Mouse (Mus musculus): ENCODE measurements around the gene Vrtn. TPM values are rescaled to one million over a fixed set of nuclear protein-coding genes. Genes with fewer than 3 reads are reported as not detected.

Gene Vrtn
- not detected in 2 replicates for polyA plus RNA-seq (2015; fragmentation: Nextera tagmentation; extraction: Ambion mirVana)

DNA sequence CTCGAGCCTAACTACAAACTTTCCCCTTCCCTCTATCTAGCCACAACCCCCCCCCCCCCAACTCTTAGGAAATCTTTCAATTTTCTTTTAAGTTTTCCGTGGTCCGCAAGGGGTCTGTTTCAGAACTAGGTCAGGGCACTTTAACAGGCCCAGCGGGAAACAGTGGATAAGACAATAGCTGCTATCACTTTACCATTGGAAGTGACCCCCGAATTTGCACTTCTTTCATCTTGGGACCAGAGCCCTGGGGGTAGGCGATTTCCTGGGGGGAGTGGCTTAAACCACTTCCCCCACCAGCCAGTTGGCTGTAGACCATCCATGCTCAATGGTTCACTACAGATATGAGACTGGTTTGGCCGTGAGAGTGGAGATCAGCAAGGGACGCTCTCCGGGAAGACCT is at the start of gene Vrtn:
Gene Vrtn, plus strand, starts transcription at position 366 of the 400 bp plus-strand sequence.

DNA sequence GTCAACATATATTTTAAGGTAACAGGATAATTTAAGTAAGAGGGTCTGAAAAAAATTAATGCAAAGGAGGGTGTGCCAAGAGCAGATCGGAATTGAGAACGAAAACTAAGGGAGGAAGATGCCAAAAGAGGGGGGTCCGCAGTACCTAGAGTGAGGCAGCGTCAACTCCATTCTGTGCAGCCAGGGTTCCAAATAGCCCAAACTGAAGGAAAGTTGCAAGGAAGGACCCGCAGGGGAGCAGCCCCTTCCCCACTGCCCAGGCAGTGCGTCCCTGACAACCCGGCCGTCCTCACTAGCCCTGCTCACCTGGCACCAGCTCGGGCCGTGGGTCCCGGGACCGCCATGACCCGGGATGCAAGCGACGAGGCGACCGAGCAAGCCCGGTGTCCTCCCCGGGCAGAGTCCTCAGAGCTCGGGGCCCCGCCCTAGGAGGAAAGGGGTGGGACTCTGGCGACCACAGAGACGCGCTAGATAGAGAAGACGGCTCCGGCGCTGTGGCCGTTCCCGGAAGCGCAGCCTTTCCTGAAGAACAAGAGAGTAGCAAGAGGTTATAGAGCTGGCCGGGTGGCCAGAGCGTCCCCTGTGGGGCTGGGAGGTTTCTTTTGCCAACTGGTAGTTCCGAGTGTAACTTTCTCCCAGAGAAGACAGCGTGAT is 23.7 kb upstream of the Vrtn start, which contains the start of gene Abcd4:
Gene Abcd4, minus strand, starts transcription at position 437 of the 654 bp plus-strand sequence.

DNA sequence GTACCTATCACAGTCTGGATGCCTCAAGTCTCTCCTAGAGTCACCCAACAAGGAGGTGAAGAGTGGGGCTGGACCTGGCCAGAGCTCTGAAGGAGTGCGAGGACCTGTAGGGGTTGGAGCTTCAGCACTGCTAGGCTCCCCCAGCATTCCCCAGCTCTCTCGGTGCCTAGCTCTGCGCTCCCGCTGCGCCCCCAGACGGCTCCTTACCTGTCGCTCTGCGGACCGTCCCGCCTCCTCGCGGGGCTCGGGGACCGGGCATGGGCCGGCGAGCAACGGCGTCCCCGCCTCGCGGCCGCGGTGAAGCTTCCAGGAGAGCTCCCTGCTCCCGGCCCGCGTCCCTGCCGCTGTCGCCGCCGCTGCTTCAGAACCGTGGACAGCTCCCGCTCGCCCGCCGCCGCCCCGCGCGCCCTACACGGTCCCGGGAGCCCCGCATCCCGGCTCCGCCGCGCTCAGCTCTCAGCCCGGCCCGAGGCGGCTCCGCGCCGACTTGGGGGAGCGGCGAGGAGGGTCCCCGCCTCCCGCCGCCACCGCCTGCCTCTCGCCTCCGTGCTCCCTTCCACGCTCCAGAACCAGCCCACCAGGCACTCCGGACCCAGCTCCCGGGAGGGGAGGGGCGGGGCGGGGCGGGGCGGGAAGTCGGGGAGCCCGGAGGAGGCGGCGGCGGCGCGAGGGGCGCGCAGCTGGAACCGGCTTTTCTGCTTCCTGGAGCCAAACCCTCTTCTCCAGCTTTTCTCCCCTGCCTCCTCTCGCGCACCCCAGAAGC is 57.7 kb downstream of the Vrtn start, which contains the start of gene Syndig1l:
Gene Syndig1l, minus strand, starts transcription at position 513 of the 763 bp plus-strand sequence.

Other genes starting within 250 kb of the Vrtn start
- 6.5 and 7.0 TPM in 2 replicates for gene Entpd5, start 232.0 kb upstream of the Vrtn start, polyA plus RNA-seq (2015; fragmentation: Nextera tagmentation; extraction: Ambion mirVana)
- 0.53 and 0.63 TPM in 2 replicates for gene Bbof1, start 231.9 kb upstream of the Vrtn start, polyA plus RNA-seq (2015; fragmentation: Nextera tagmentation; extraction: Ambion mirVana)
- gene Rnf113a2, start 223.8 kb upstream of the Vrtn start, polyA plus RNA-seq (2015; fragmentation: Nextera tagmentation; extraction: Ambion mirVana): 23.2 and 26.2 TPM in 2 replicates
- 8.4 and 11.7 TPM in 2 replicates for gene Aldh6a1, start 190.0 kb upstream of the Vrtn start, polyA plus RNA-seq (2015; fragmentation: Nextera tagmentation; extraction: Ambion mirVana)
- gene Lin52, start 189.6 kb upstream of the Vrtn start, polyA plus RNA-seq (2015; fragmentation: Nextera tagmentation; extraction: Ambion mirVana): 12.8 and 14.9 TPM in 2 replicates
- gene Vsx2, start 71.3 kb upstream of the Vrtn start, polyA plus RNA-seq (2015; fragmentation: Nextera tagmentation; extraction: Ambion mirVana): not detected in 2 replicates
- gene Abcd4, start 23.6 kb upstream of the Vrtn start, polyA plus RNA-seq (2015; fragmentation: Nextera tagmentation; extraction: Ambion mirVana): 4.4 and 5.3 TPM in 2 replicates
- gene Syndig1l, start 57.8 kb downstream of the Vrtn start, polyA plus RNA-seq (2015; fragmentation: Nextera tagmentation; extraction: Ambion mirVana): 0.12 TPM in 1 of 2 replicates, not detected in the other
- gene Npc2, start 132.1 kb downstream of the Vrtn start, polyA plus RNA-seq (2015; fragmentation: Nextera tagmentation; extraction: Ambion mirVana): 32.2 and 42.3 TPM in 2 replicates
- 158 and 171 TPM in 2 replicates for gene Isca2, start 132.2 kb downstream of the Vrtn start, polyA plus RNA-seq (2015; fragmentation: Nextera tagmentation; extraction: Ambion mirVana)
- gene Ltbp2, start 235.5 kb downstream of the Vrtn start, polyA plus RNA-seq (2015; fragmentation: Nextera tagmentation; extraction: Ambion mirVana): 8.6 and 10.4 TPM in 2 replicates